Mouse (Mus musculus): ENCODE measurements around the gene Pamr1. TPM values are rescaled to one million over a fixed set of nuclear protein-coding genes. Genes with fewer than 3 reads are reported as not detected.

Pamr1 gene
- total RNA-seq (2021) (1 to 10 TPM; 1.4 to 1.7 TPM), polyA plus RNA-seq (2012; rRNA removed) (4.5 and 7.7 TPM in 2 replicates)
- long read RNA-seq, partial matches to known transcripts = 3 of 4 reads
- long read RNA-seq, other reads (novel, unspliced or antisense) = 0 of 4 reads

- no peaks in the 10 kb centered on the region for H3K4me1 ChIP-seq (ENCODE audit: control insufficient read depth, insufficient read depth, low read length)
- H3K36me3 ChIP-seq (ENCODE audit: control insufficient read depth, insufficient read depth, low read length) = no peaks in the 10 kb centered on the region
- H3K27me3 ChIP-seq (ENCODE audit: control insufficient read depth, insufficient read depth, low read length) = peaks cover 4% of the 10 kb centered on the region
- H3K9ac ChIP-seq (ENCODE audit: low read depth, low read length) = no peak within 1 kb of the TSS
- intact Hi-C loops (cut with DNase I) = no loop called here
- TF ChIP-seq CTCF (IDR thresholded peaks at IDR 0.05) = no peak
- TF ChIP-seq POLR2A (IDR thresholded peaks at IDR 0.05; ENCODE audit: insufficient read depth, low read depth, low read length) = peak; percentile 37; the same call in 1 of the 2 replicates
- H3K4me3 ChIP-seq = 0 out of 2 replicates have a peak within 1 kb of the TSS, but pooled peaks have one; percentile 10
- no peak within 1 kb of the TSS for H3K27ac ChIP-seq
- 3% methylated on average over 26 of the region's 26 CpGs for WGBS
- DNase-seq = peak; percentile 16 to 33
- no peaks in the 10 kb centered on the region for H3K79me2 ChIP-seq (replicated peaks; ENCODE audit: control insufficient read depth, insufficient read depth, low read length)
These were observed at the start of gene Pamr1 for GRCm38 (mm10) chr2:102549611-102550266. Pamr1 (plus strand) TSS chr2:102550012.

- Histone ChIP-seq H3K9ac (ENCODE audit: low read depth, low read length) (no peak overlapping the region), H3K79me2 (replicated peaks; ENCODE audit: control insufficient read depth, insufficient read depth, low read length) (no peaks in the 10 kb centered on the region), H3K36me3 (ENCODE audit: control insufficient read depth, insufficient read depth, low read length) (no peaks in the 10 kb centered on the region), H3K4me3 (no peak overlapping the region), H3K27me3 (ENCODE audit: control insufficient read depth, insufficient read depth, low read length) (no peaks in the 10 kb centered on the region), H3K4me1 (ENCODE audit: control insufficient read depth, insufficient read depth, low read length) (no peaks in the 10 kb centered on the region), H3K27ac (no peak overlapping the region)
- no peak for TF ChIP-seq CTCF (IDR thresholded peaks at IDR 0.05)
- TF ChIP-seq EP300 (IDR thresholded peaks at IDR 0.05; ENCODE audit: insufficient read depth, low read depth, low read length) = no peak
- TF ChIP-seq POLR2A (IDR thresholded peaks at IDR 0.05; ENCODE audit: insufficient read depth, low read depth, low read length) = no peak
- no peak for DNase-seq
- intact Hi-C loops (cut with DNase I) = no loop called here
- WGBS = 26% methylated on average over 4 of the region's 4 CpGs
These were observed 42.2 kb upstream of the Pamr1 start for GRCm38 (mm10) chr2:102507633-102508032.

GRCm38 (mm10) chr2:102508154-102508553 is 41.7 kb upstream of the Pamr1 start:
- no peak for TF ChIP-seq CTCF (IDR thresholded peaks at IDR 0.05)
- TF ChIP-seq POLR2A (IDR thresholded peaks at IDR 0.05; ENCODE audit: insufficient read depth, low read depth, low read length) = no peak
- no peak for TF ChIP-seq EP300 (IDR thresholded peaks at IDR 0.05; ENCODE audit: insufficient read depth, low read depth, low read length)
- 46% methylated on average over 1 of the region's 1 CpGs for WGBS
- no peaks in the 10 kb centered on the region for H3K4me1 ChIP-seq (ENCODE audit: control insufficient read depth, insufficient read depth, low read length)
- no peak for DNase-seq
- H3K4me3 ChIP-seq = no peak overlapping the region
- no peak overlapping the region for H3K9ac ChIP-seq (ENCODE audit: low read depth, low read length)
- H3K36me3 ChIP-seq (ENCODE audit: control insufficient read depth, insufficient read depth, low read length) = no peaks in the 10 kb centered on the region
- H3K27me3 ChIP-seq (ENCODE audit: control insufficient read depth, insufficient read depth, low read length) = no peaks in the 10 kb centered on the region
- H3K79me2 ChIP-seq (replicated peaks; ENCODE audit: control insufficient read depth, insufficient read depth, low read length) = no peaks in the 10 kb centered on the region
- H3K27ac ChIP-seq = no peak overlapping the region
- intact Hi-C loops (cut with DNase I) = no loop called here

DNA sequence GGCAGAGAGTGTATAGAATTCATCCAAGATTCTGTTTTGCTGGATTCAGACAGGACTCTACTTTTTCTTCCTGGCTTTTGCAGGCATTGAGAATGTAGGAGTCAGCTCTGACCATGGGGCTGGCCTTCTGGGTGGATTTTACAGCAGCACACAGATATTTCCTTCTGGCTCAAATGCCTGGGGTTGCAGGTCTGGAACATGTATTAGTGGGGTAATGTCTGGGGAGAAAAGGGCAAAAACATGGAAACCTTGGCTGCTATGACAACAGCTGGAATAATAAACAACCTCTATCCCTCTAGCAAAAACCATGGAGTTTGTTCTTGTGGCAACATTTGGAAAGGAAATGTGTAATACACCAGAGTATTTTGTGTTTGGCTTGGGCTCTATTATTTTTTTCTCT is 29.9 kb upstream of the Pamr1 start:
- Histone ChIP-seq H3K27me3 (ENCODE audit: control insufficient read depth, insufficient read depth, low read length) (0 out of 2 replicates have a peak, but pooled peaks cover 1% of the 10 kb centered on the region), H3K4me3 (no peak overlapping the region), H3K79me2 (replicated peaks; ENCODE audit: control insufficient read depth, insufficient read depth, low read length) (no peaks in the 10 kb centered on the region), H3K36me3 (ENCODE audit: control insufficient read depth, insufficient read depth, low read length) (no peaks in the 10 kb centered on the region), H3K9ac (ENCODE audit: low read depth, low read length) (no peak overlapping the region), H3K4me1 (ENCODE audit: control insufficient read depth, insufficient read depth, low read length) (no peaks in the 10 kb centered on the region), H3K27ac (no peak overlapping the region)
- DNase-seq = no peak
- TF ChIP-seq EP300 (IDR thresholded peaks at IDR 0.05; ENCODE audit: insufficient read depth, low read depth, low read length) = no peak
- no peak for TF ChIP-seq CTCF (IDR thresholded peaks at IDR 0.05)
- TF ChIP-seq POLR2A (IDR thresholded peaks at IDR 0.05; ENCODE audit: insufficient read depth, low read depth, low read length) = no peak
- intact Hi-C loops (cut with DNase I) = no loop called here

- Histone ChIP-seq H3K4me1 (ENCODE audit: control insufficient read depth, insufficient read depth, low read length) (no peaks in the 10 kb centered on the region), H3K36me3 (ENCODE audit: control insufficient read depth, insufficient read depth, low read length) (no peaks in the 10 kb centered on the region), H3K9ac (ENCODE audit: low read depth, low read length) (no peak overlapping the region), H3K79me2 (replicated peaks; ENCODE audit: control insufficient read depth, insufficient read depth, low read length) (no peaks in the 10 kb centered on the region), H3K4me3 (no peak overlapping the region), H3K27me3 (ENCODE audit: control insufficient read depth, insufficient read depth, low read length) (0 out of 2 replicates have a peak, but pooled peaks cover 1% of the 10 kb centered on the region), H3K27ac (no peak overlapping the region)
- DNase-seq = no peak
- WGBS = 85% methylated on average over 4 of the region's 4 CpGs
- intact Hi-C loops (cut with DNase I) = no loop called here
- TF ChIP-seq CTCF (IDR thresholded peaks at IDR 0.05) (no peak), POLR2A (IDR thresholded peaks at IDR 0.05; ENCODE audit: insufficient read depth, low read depth, low read length) (no peak)
These were observed 22.2 kb upstream of the Pamr1 start for GRCm38 (mm10) chr2:102527563-102527962.

- Histone ChIP-seq H3K9ac (ENCODE audit: low read depth, low read length) (no peak overlapping the region), H3K27me3 (ENCODE audit: control insufficient read depth, insufficient read depth, low read length) (no peaks in the 10 kb centered on the region), H3K79me2 (replicated peaks; ENCODE audit: control insufficient read depth, insufficient read depth, low read length) (no peaks in the 10 kb centered on the region), H3K27ac (no peak overlapping the region), H3K36me3 (ENCODE audit: control insufficient read depth, insufficient read depth, low read length) (no peaks in the 10 kb centered on the region), H3K4me3 (no peak overlapping the region), H3K4me1 (ENCODE audit: control insufficient read depth, insufficient read depth, low read length) (no peaks in the 10 kb centered on the region)
- intact Hi-C loops (cut with DNase I) = no loop called here
- no peak for DNase-seq
- no peak for TF ChIP-seq POLR2A (IDR thresholded peaks at IDR 0.05; ENCODE audit: insufficient read depth, low read depth, low read length)
- TF ChIP-seq CTCF (IDR thresholded peaks at IDR 0.05) = no peak
- no peak for TF ChIP-seq EP300 (IDR thresholded peaks at IDR 0.05; ENCODE audit: insufficient read depth, low read depth, low read length)
- 58% methylated on average over 4 of the region's 4 CpGs for WGBS
These were observed 16.4 kb upstream of the Pamr1 start for GRCm38 (mm10) chr2:102533437-102533836.
